Mouse (Mus musculus): Measurements from ENCODE around the gene Gm3625.

DNA sequence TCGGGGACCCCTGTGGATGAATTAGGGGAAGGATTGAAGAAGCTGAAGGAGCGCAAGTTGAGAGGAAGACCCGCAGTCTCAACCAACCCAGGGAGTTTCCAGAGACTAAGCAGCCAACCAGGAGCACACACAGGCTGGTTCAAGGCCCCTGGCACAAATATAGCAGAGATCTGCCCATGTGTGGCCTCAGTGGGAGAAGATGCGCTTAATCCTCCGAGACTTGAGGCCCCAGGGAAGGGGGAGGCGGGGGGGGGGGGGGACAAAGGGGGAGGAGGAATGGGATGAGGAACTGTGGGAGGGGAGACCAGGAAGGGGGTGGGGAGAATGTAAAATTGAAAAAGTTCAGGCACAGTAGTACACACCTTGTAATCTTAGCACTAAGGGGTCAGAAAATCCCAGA is 37.3 kb downstream of the Gm3625 start:
- TF ChIP-seq POLR2A (IDR thresholded peaks at IDR 0.05; ENCODE audit: insufficient read depth, low read length) = no peak
- no peak for TF ChIP-seq CTCF (IDR thresholded peaks at IDR 0.05; ENCODE audit: low read depth, low read length)
- no peak for TF ChIP-seq EP300 (IDR thresholded peaks at IDR 0.05; ENCODE audit: insufficient read depth, low read depth, low read length)
